Mouse (Mus musculus) kidney, adult 2 months (tissue): ENCODE measurements around the gene 1700025F22Rik. TPM values are rescaled to one million over a fixed set of nuclear protein-coding genes. Genes with fewer than 3 reads are reported as not detected.
"Not testable (repeated sequence)": the region's sequence is repeated elsewhere in the genome, so short reads cannot be mapped to it uniquely, and the experiment has no call there.

Experiments used
- DNase-seq: peaks from one replicate; pipeline ENCODE4 v3.0.0; 2021
- H3K27ac ChIP-seq: fragments of 200-500 bp; 2 replicates; pipeline ENCODE4 v1.5.1; 2012; ENCODE audit warnings: low read depth, low read length, control low read depth, inconsistent platforms; ENCODE audit not compliant: insufficient read depth
- H3K27me3 ChIP-seq: fragments of 200-500 bp; replicated peaks from 2 replicates; pipeline ENCODE4 v1.6.1; 2012; ENCODE audit warnings: mild to moderate bottlenecking, moderate library complexity, low read length, inconsistent platforms; ENCODE audit not compliant: control insufficient read depth, insufficient read depth
- H3K36me3 ChIP-seq: fragments of 200-500 bp; 2 replicates; pipeline ENCODE4 v1.6.1; 2012; ENCODE audit warnings: mild to moderate bottlenecking, moderate library complexity, low read length, inconsistent platforms; ENCODE audit not compliant: control insufficient read depth, insufficient read depth
- H3K4me1 ChIP-seq: fragments of 200-500 bp; 2 replicates; pipeline ENCODE4 v1.6.1; 2011; ENCODE audit warnings: low read length; ENCODE audit not compliant: control insufficient read depth, insufficient read depth
- H3K4me3 ChIP-seq: fragments of 200-500 bp; 2 replicates; pipeline ENCODE4 v1.5.1; 2011; ENCODE audit warnings: mild to moderate bottlenecking, low read depth, low read length, control low read depth; ENCODE audit not compliant: insufficient read depth
- CTCF ChIP-seq: fragments of 200-500 bp; conservative IDR thresholded peaks from 2 replicates; pipeline ENCODE4 v1.5.1; 2011; ENCODE audit warnings: low read depth, mild to moderate bottlenecking, control low read depth, low read length, moderate library complexity, mixed read lengths; ENCODE audit not compliant: insufficient read depth, insufficient read length
- POLR2A ChIP-seq: fragments of 200-500 bp; IDR thresholded peaks from one replicate; pipeline ENCODE4 v1.6.1; 2011; ENCODE audit warnings: low read depth, low read length, control low read depth
- WGBS: fragments of 180-500 bp; shearing (Covaris S2); methylation state at CpG from one replicate; pipeline ENCODE4 v1.1.7; 2018; 5-methylcytosine and 5-hydroxymethylcytosine counted together
- polyA plus RNA-seq: library from polyadenylated mRNA; depleted of rRNA; stranded (reverse); fragments of >200 nt; gene quantifications from 2 replicates; pipeline ENCODE4 v1.2.3, GENCODE M21; 2012; rRNA removed

The 1700025F22Rik gene
- polyA plus RNA-seq, 1 experiment: not detected

GRCm38 (mm10) chr19:11129702-11130101 is 35.4 kb downstream of the 1700025F22Rik start:
- no peak for DNase-seq
- no peak overlapping the region for H3K4me3 ChIP-seq
- 87% methylated on average over 1 of the region's 1 CpGs for WGBS
- H3K27me3 ChIP-seq: no peaks in the 10 kb centered on the region
- no peak for TF ChIP-seq POLR2A
- TF ChIP-seq CTCF: no peak
- H3K4me1 ChIP-seq: no peaks in the 10 kb centered on the region
- H3K27ac ChIP-seq: no peak overlapping the region
- H3K36me3 ChIP-seq: no peaks in the 10 kb centered on the region

GRCm38 (mm10) chr19:11121016-11121420 is 44.1 kb downstream of the 1700025F22Rik start:
- WGBS: under 1% methylated on average over 18 of the region's 38 CpGs
- H3K4me1 ChIP-seq, H3K36me3 ChIP-seq, H3K27me3 ChIP-seq, H3K27ac ChIP-seq: not testable (repeated sequence)
- DNase-seq: peak; percentile 5
- H3K4me3 ChIP-seq: peak overlapping the region; percentile 71

GRCm38 (mm10) chr19:11119338-11119737 is 45.8 kb downstream of the 1700025F22Rik start:
- H3K4me3 ChIP-seq: no peak overlapping the region
- H3K27me3 ChIP-seq: no peaks in the 10 kb centered on the region
- H3K36me3 ChIP-seq: no peaks in the 10 kb centered on the region
- no peaks in the 10 kb centered on the region for H3K4me1 ChIP-seq
- 93% methylated on average over 2 of the region's 2 CpGs for WGBS
- no peak for DNase-seq
- no peak overlapping the region for H3K27ac ChIP-seq
- TF ChIP-seq POLR2A (no peak), CTCF (no peak)

GRCm38 (mm10) chr19:11107746-11108145 is 57.4 kb downstream of the 1700025F22Rik start:
- TF ChIP-seq CTCF: no peak
- TF ChIP-seq POLR2A: no peak
- DNase-seq: peak; percentile 16
- H3K4me3 ChIP-seq: no peak overlapping the region
- WGBS: 76% methylated on average over 3 of the region's 3 CpGs
- H3K4me1 ChIP-seq: no peaks in the 10 kb centered on the region
- H3K27me3 ChIP-seq: no peaks in the 10 kb centered on the region; the same call in 1 of the 2 replicates
- no peaks in the 10 kb centered on the region for H3K36me3 ChIP-seq
- no peak overlapping the region for H3K27ac ChIP-seq

- no peaks in the 10 kb centered on the region for H3K27me3 ChIP-seq
- TF ChIP-seq POLR2A (no peak), CTCF (no peak)
- no peak overlapping the region for H3K27ac ChIP-seq
- no peaks in the 10 kb centered on the region for H3K4me1 ChIP-seq
- WGBS: 58% methylated on average over 1 of the region's 1 CpGs
- H3K4me3 ChIP-seq: no peak overlapping the region
- H3K36me3 ChIP-seq: no peaks in the 10 kb centered on the region
- no peak for DNase-seq
Observed at GRCm38 (mm10) chr19:11101880-11102279, 63.2 kb downstream of the 1700025F22Rik start.

- H3K36me3 ChIP-seq: no peaks in the 10 kb centered on the region
- WGBS: 81% methylated on average over 3 of the region's 3 CpGs
- no peaks in the 10 kb centered on the region for H3K4me1 ChIP-seq
- no peak for DNase-seq
- H3K27ac ChIP-seq: no peak overlapping the region
- no peak overlapping the region for H3K4me3 ChIP-seq
- TF ChIP-seq CTCF (no peak), POLR2A (no peak)
- no peaks in the 10 kb centered on the region for H3K27me3 ChIP-seq
Observed at GRCm38 (mm10) chr19:11098401-11098800, 66.7 kb downstream of the 1700025F22Rik start.

GRCm38 (mm10) chr19:11092131-11092530 is 73.0 kb downstream of the 1700025F22Rik start:
- not testable (repeated sequence) for DNase-seq, H3K27me3 ChIP-seq, H3K27ac ChIP-seq, H3K4me1 ChIP-seq, H3K36me3 ChIP-seq
- H3K4me3 ChIP-seq: peak overlapping the region; percentile 14; the same call in 1 of the 2 replicates
- WGBS: 3% methylated on average over 50 of the region's 50 CpGs

Other genes with a start within 250 kb of the 1700025F22Rik start
- 0.05 TPM in 1 of 2 replicates, not detected in the other for gene Zp1, start 244.7 kb downstream of the 1700025F22Rik start, polyA plus RNA-seq
- 0.05 TPM in 1 of 2 replicates, not detected in the other for gene Ptgdr2, start 228.2 kb downstream of the 1700025F22Rik start, polyA plus RNA-seq
- gene Ccdc86, start 216.1 kb downstream of the 1700025F22Rik start, polyA plus RNA-seq: 3.9 TPM in 2 replicates
- 0.18 TPM in 1 of 2 replicates, not detected in the other for gene Ms4a10, start 190.7 kb downstream of the 1700025F22Rik start, polyA plus RNA-seq
- gene Ms4a15, start 172.1 kb downstream of the 1700025F22Rik start, polyA plus RNA-seq: not detected in 2 replicates
- gene Ms4a18, start 147.3 kb downstream of the 1700025F22Rik start, polyA plus RNA-seq: not detected in 2 replicates
- gene Ms4a8a, start 84.2 kb downstream of the 1700025F22Rik start, polyA plus RNA-seq: 0.43 and 0.86 TPM in 2 replicates
- 0.10 TPM in 1 of 2 replicates, not detected in the other for gene 1700017D01Rik, start 34.4 kb downstream of the 1700025F22Rik start, polyA plus RNA-seq
- gene Ms4a13, start 31.4 kb upstream of the 1700025F22Rik start, polyA plus RNA-seq: not detected in 2 replicates
- not detected in 2 replicates for gene Ms4a12, start 67.1 kb upstream of the 1700025F22Rik start, polyA plus RNA-seq
- gene Ms4a1, start 100.9 kb upstream of the 1700025F22Rik start, polyA plus RNA-seq: 0.07 and 1.9 TPM in 2 replicates
- gene Ms4a5, start 118.6 kb upstream of the 1700025F22Rik start, polyA plus RNA-seq: not detected in 2 replicates
- 0.08 TPM in 2 replicates for gene Ms4a14, start 149.1 kb upstream of the 1700025F22Rik start, polyA plus RNA-seq
- 1.2 and 2.0 TPM in 2 replicates for gene Ms4a7, start 170.8 kb upstream of the 1700025F22Rik start, polyA plus RNA-seq
- gene Ms4a4a, start 210.2 kb upstream of the 1700025F22Rik start, polyA plus RNA-seq: 0.09 TPM in 1 of 2 replicates, not detected in the other
- 0.24 and 1.7 TPM in 2 replicates for gene Ms4a4c, start 239.4 kb upstream of the 1700025F22Rik start, polyA plus RNA-seq